Mouse (Mus musculus) forebrain, embryonic 12.5 days (tissue): ENCODE results near the gene Jakmip3. TPM values are rescaled to one million over a fixed set of nuclear protein-coding genes. Genes with fewer than 3 reads are reported as not detected.

ENCODE experiments used
- ATAC-seq: fragments of 200-750 bp; cut with Nextera tagmentation; 2 replicates; pipeline ENCODE4 v1.8.0; 2017; ENCODE audit warnings: moderate TSS enrichment; ENCODE audit not compliant: low FRiP score
- H3K27ac ChIP-seq: fragments of 300-500 bp; sonication (generic); 2 replicates; pipeline ENCODE4 v1.5.1; 2016; ENCODE audit warnings: mild to moderate bottlenecking
- H3K27me3 ChIP-seq: fragments of 300-500 bp; sonication (generic); 2 replicates; pipeline ENCODE4 v1.6.1; 2016; ENCODE audit warnings: mild to moderate bottlenecking
- H3K36me3 ChIP-seq: fragments of 300-500 bp; sonication (generic); replicated peaks from 2 replicates; pipeline ENCODE4 v1.6.1; 2016; ENCODE audit warnings: mild to moderate bottlenecking
- H3K4me1 ChIP-seq: fragments of 300-500 bp; sonication (generic); 2 replicates; pipeline ENCODE4 v1.6.1; 2016
- H3K4me2 ChIP-seq: fragments of 300-500 bp; sonication (generic); 2 replicates; pipeline ENCODE4 v1.6.1; 2016; ENCODE audit warnings: mild to moderate bottlenecking, moderate library complexity
- H3K4me3 ChIP-seq: fragments of 300-500 bp; sonication (generic); replicated peaks from 2 replicates; pipeline ENCODE4 v1.5.1; 2016; ENCODE audit warnings: mild to moderate bottlenecking
- H3K9ac ChIP-seq: fragments of 300-500 bp; sonication (generic); 2 replicates; pipeline ENCODE4 v1.6.1; 2016; ENCODE audit warnings: mild to moderate bottlenecking
- H3K9me3 ChIP-seq: fragments of 300-500 bp; sonication (generic); 2 replicates; pipeline ENCODE4 v1.6.1; 2016
- WGBS: fragments of 180-500 bp; shearing (Covaris S2); methylation state at CpG from one replicate; pipeline ENCODE4 v1.1.7; 2016; 5-methylcytosine and 5-hydroxymethylcytosine counted together
- polyA plus RNA-seq: library from polyadenylated mRNA; unstranded; fragments of >200 nt; fragmentation: Nextera tagmentation; extraction: Ambion mirVana; gene quantifications from 2 replicates; pipeline ENCODE4 v1.2.1, GENCODE M21; 2016

Gene Jakmip3
- polyA plus RNA-seq, 1 experiment from 2014 or later = 0.83 TPM

DNA sequence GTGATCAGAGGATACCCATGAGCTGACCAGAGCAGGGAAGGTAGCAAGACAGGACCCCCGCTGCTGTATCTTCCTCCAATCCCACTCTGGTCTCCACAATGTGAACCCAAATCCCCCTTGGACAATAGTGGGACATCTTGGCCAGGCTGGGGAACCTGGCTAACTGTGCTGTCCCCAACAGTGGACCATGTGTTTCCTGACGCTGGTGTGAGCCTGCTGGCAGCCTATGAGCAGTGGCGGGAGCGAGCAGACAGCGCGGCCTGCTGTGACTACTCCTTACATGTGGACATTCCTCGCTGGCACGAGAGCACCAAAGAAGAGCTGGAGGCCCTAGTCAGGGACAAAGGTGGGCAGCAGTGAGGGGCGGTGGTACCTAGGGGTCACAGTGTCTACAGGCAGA lies 151.2 kb downstream of the Jakmip3 start:
- Histone ChIP-seq H3K9me3 (no peaks in the 10 kb centered on the region), H3K36me3 (peaks cover 74% of the 10 kb centered on the region), H3K9ac (no peak overlapping the region), H3K4me2 (no peak overlapping the region), H3K4me3 (no peak overlapping the region), H3K4me1 (peaks cover 27% of the 10 kb centered on the region), H3K27me3 (no peaks in the 10 kb centered on the region; the same call in 1 of the 2 replicates), H3K27ac (no peak overlapping the region)
- no peak for ATAC-seq
- 96% methylated on average over 9 of the region's 9 CpGs for WGBS

- no peak overlapping the region for H3K9ac ChIP-seq
- H3K9me3 ChIP-seq = no peaks in the 10 kb centered on the region
- no peak overlapping the region for H3K4me3 ChIP-seq
- no peaks in the 10 kb centered on the region for H3K27me3 ChIP-seq
- peaks cover 82% of the 10 kb centered on the region for H3K36me3 ChIP-seq
- no peak overlapping the region for H3K4me2 ChIP-seq
- ATAC-seq = no peak
- 90% methylated on average over 5 of the region's 5 CpGs for WGBS
- H3K27ac ChIP-seq = no peak overlapping the region
- H3K4me1 ChIP-seq = peaks cover 17% of the 10 kb centered on the region
These were observed 152.1 kb downstream of the Jakmip3 start for GRCm38 (mm10) chr7:139092676-139093075.

- ATAC-seq = no peak
- H3K9me3 ChIP-seq = no peaks in the 10 kb centered on the region
- H3K27ac ChIP-seq = no peak overlapping the region
- peaks cover 86% of the 10 kb centered on the region for H3K36me3 ChIP-seq
- peaks cover 13% of the 10 kb centered on the region for H3K4me1 ChIP-seq
- H3K27me3 ChIP-seq = no peaks in the 10 kb centered on the region
- H3K9ac ChIP-seq = no peak overlapping the region
- WGBS = 94% methylated on average over 5 of the region's 5 CpGs
- H3K4me2 ChIP-seq = no peak overlapping the region
- H3K4me3 ChIP-seq = no peak overlapping the region
These were observed 152.6 kb downstream of the Jakmip3 start for GRCm38 (mm10) chr7:139093124-139093523.

- Histone ChIP-seq H3K4me2 (no peak overlapping the region), H3K27me3 (no peaks in the 10 kb centered on the region), H3K4me1 (peaks cover 6% of the 10 kb centered on the region; the same call in 1 of the 2 replicates), H3K4me3 (no peak overlapping the region), H3K27ac (no peak overlapping the region), H3K9me3 (no peaks in the 10 kb centered on the region), H3K36me3 (peaks cover 93% of the 10 kb centered on the region), H3K9ac (no peak overlapping the region)
- no peak for ATAC-seq
- WGBS = 92% methylated on average over 7 of the region's 7 CpGs
These were observed 153.3 kb downstream of the Jakmip3 start for GRCm38 (mm10) chr7:139093781-139094180.

GRCm38 (mm10) chr7:139094761-139095160 lies 154.2 kb downstream of the Jakmip3 start:
- H3K4me1 ChIP-seq = no peaks in the 10 kb centered on the region
- WGBS = 90% methylated on average over 6 of the region's 6 CpGs
- no peak overlapping the region for H3K9ac ChIP-seq
- peaks cover 94% of the 10 kb centered on the region for H3K36me3 ChIP-seq
- no peaks in the 10 kb centered on the region for H3K27me3 ChIP-seq
- no peak overlapping the region for H3K4me3 ChIP-seq
- no peak for ATAC-seq
- no peak overlapping the region for H3K27ac ChIP-seq
- no peak overlapping the region for H3K4me2 ChIP-seq
- no peaks in the 10 kb centered on the region for H3K9me3 ChIP-seq

- H3K4me3 ChIP-seq = no peak overlapping the region
- ATAC-seq = no peak
These were observed 154.8 kb downstream of the Jakmip3 start for GRCm38 (mm10) chr7:139095282-139095681.

DNA sequence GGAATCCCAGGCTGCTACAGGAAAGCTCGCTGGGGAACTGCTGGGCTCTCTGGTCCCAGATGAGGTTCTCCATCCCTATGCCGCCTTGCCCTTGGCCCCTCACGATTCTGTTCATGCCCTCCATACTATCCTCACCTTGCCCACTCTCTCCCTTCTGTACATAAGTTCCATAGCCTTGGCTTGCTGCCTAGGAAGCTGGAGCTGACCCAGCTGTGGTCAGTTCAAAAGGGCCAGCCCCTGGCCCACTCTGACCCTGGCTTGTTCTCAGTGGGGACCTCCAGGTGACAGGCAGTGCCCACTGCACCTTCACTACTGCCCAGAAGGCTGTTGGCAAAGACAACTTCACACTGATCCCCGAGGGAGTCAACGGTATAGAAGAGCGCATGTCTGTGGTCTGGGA lies 155.9 kb downstream of the Jakmip3 start:
- Histone ChIP-seq H3K27ac (no peak overlapping the region), H3K9me3 (no peaks in the 10 kb centered on the region), H3K36me3 (peaks cover 90% of the 10 kb centered on the region), H3K4me2 (no peak overlapping the region), H3K4me1 (no peaks in the 10 kb centered on the region), H3K9ac (no peak overlapping the region), H3K4me3 (no peak overlapping the region), H3K27me3 (no peaks in the 10 kb centered on the region)
- ATAC-seq = no peak; the same call in 1 of the 2 replicates
- WGBS = 90% methylated on average over 6 of the region's 6 CpGs

More at GRCm38 (mm10) chr7:139095282-139095681, 154.8 kb downstream of the Jakmip3 start:
- Histone ChIP-seq H3K27ac (no peak overlapping the region), H3K9ac (no peak overlapping the region), H3K27me3 (no peaks in the 10 kb centered on the region), H3K36me3 (peaks cover 94% of the 10 kb centered on the region), H3K9me3 (no peaks in the 10 kb centered on the region), H3K4me2 (no peak overlapping the region), H3K4me1 (no peaks in the 10 kb centered on the region)
- 87% methylated on average over 7 of the region's 7 CpGs for WGBS

DNA sequence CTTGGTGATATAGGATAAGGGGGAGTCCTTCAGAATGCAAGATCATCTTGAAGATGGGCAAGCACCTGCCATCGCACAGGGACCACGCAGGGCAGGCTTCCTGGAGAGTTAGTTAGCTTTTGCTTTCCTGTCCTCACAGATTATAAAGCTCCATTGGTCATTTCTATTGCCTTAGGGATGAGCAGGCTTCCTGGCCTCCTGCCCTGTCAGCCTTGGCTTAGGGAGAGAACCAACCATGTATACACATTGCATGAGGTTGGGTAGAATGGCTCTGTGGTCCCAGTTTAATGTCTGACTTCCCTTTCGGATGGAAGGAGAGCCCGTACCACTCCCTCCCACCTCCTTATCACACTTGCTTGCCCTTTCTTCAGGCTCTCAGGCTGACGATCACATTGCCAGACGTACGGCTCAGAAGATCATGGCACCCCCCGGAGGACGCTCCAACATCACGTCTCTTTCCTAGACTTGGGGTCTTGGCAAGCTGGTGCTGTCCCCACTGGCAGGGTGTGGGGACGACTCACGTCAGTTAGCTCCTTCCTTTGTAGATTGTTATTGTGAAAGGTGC lies 160.1 kb downstream of the Jakmip3 start:
- Histone ChIP-seq H3K27me3 (no peaks in the 10 kb centered on the region), H3K4me3 (no peak overlapping the region), H3K4me2 (no peak overlapping the region), H3K9me3 (no peaks in the 10 kb centered on the region), H3K27ac (no peak overlapping the region), H3K4me1 (no peaks in the 10 kb centered on the region), H3K9ac (no peak overlapping the region), H3K36me3 (peaks cover 55% of the 10 kb centered on the region)
- 73% methylated on average over 12 of the region's 12 CpGs for WGBS
- no peak for ATAC-seq

DNA sequence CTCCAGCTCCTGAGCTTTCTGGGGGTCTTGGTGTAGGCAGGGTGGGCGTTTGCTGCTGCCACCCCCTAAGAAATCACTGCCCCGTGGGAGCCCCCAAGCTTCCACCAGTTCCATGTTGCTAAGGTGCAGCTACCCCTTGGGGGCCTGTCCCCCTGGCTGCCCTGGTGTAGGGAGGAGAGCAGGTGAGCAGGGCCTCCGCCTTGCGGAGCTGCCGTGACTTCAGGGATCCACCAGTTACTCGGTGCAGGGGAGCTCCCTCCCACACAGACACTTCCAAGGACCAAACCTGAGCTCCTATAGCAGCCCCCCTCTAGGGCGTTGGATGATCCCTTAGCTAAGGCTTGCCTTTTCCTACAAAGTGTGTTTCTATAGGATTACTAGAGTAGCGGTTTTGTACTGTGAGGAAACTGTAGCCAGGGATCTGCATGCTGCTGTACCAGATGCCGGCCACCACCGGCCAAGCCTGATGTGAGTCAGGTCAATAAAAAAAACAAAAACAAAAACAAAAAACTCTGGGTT lies 160.8 kb downstream of the Jakmip3 start:
- no peaks in the 10 kb centered on the region for H3K9me3 ChIP-seq
- H3K4me1 ChIP-seq = no peaks in the 10 kb centered on the region
- peaks cover 48% of the 10 kb centered on the region for H3K36me3 ChIP-seq
- 72% methylated on average over 10 of the region's 10 CpGs for WGBS
- no peak overlapping the region for H3K27ac ChIP-seq
- no peaks in the 10 kb centered on the region for H3K27me3 ChIP-seq
- H3K4me3 ChIP-seq = no peak overlapping the region
- H3K9ac ChIP-seq = no peak overlapping the region
- ATAC-seq = no peak
- no peak overlapping the region for H3K4me2 ChIP-seq

DNA sequence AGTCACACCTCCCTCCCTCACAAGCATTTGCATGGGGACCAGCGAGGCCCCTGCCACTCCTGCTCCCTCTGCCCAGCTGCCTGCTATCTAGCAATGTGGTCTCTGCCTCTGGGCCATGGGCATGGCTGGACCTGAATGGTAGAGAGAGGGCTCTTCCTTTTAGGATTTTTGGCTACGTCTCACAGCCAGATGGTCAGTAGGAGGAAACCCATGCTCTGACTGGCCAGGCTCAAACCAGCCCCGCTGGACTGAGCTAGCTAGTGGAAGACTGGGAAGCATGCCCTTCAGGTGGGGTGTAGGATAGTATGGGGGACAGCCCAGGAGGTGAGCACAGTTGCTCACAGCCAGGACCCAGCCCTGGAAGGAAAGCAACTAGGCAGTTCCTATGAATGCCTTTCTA lies 161.3 kb downstream of the Jakmip3 start:
- no peak overlapping the region for H3K9ac ChIP-seq
- no peak overlapping the region for H3K4me2 ChIP-seq
- 91% methylated on average over 3 of the region's 3 CpGs for WGBS
- no peak for ATAC-seq
- H3K27ac ChIP-seq = no peak overlapping the region
- H3K27me3 ChIP-seq = no peaks in the 10 kb centered on the region
- no peaks in the 10 kb centered on the region for H3K9me3 ChIP-seq
- no peak overlapping the region for H3K4me3 ChIP-seq
- H3K36me3 ChIP-seq = peaks cover 43% of the 10 kb centered on the region
- no peaks in the 10 kb centered on the region for H3K4me1 ChIP-seq

DNA sequence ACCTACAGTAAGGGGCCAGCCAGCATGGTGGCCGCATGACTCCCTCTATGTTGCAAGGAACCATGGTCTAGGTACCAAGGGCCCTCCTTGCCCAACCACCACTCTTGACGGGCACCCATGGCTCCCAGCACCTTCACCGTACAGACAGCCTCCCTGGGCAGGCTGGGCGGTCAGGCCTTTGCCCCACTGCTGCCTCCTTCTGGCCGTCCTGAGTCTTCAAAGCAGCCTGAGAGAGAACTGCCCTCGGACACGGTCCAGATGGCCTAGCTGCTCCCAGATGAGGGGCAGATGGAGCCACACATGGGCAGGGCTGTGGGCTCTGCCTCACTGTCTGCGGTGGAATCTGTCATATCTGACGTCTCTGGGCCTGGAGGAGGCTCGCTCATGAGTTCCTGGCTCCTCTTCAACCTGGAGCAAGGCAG lies 163.4 kb downstream of the Jakmip3 start:
- no peak overlapping the region for H3K9ac ChIP-seq
- peak; percentile 42 for ATAC-seq
- peaks cover 24% of the 10 kb centered on the region for H3K36me3 ChIP-seq
- H3K9me3 ChIP-seq = no peaks in the 10 kb centered on the region
- H3K27ac ChIP-seq = no peak overlapping the region
- H3K4me2 ChIP-seq = no peak overlapping the region
- no peak overlapping the region for H3K4me3 ChIP-seq
- no peaks in the 10 kb centered on the region for H3K27me3 ChIP-seq
- 67% methylated on average over 10 of the region's 10 CpGs for WGBS
- no peaks in the 10 kb centered on the region for H3K4me1 ChIP-seq

DNA sequence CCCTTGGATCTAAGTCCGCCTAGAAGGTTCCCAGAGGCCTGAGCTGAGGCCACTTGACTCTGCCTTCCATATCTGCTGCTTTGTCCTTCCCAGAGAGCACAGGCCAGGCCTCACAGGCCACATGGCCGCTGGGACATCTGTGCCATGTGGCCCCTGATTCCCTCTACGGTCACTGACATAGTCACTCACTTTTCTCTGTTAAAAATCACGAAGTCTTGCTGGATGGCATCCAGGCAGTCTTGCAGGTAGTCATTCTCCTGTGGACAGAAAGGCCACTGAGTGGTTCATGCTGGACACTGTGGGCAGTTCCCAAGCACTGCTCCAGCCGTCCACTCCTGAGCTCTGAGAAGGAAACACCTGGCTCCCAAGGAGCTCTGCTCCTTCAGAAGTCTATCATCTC lies 164.5 kb downstream of the Jakmip3 start:
- Histone ChIP-seq H3K4me1 (no peaks in the 10 kb centered on the region), H3K4me2 (no peak overlapping the region), H3K9ac (no peak overlapping the region), H3K27ac (no peak overlapping the region), H3K36me3 (peaks cover 13% of the 10 kb centered on the region), H3K4me3 (no peak overlapping the region), H3K27me3 (no peaks in the 10 kb centered on the region), H3K9me3 (no peaks in the 10 kb centered on the region)
- WGBS = 80% methylated on average over 5 of the region's 5 CpGs
- ATAC-seq = no peak

DNA sequence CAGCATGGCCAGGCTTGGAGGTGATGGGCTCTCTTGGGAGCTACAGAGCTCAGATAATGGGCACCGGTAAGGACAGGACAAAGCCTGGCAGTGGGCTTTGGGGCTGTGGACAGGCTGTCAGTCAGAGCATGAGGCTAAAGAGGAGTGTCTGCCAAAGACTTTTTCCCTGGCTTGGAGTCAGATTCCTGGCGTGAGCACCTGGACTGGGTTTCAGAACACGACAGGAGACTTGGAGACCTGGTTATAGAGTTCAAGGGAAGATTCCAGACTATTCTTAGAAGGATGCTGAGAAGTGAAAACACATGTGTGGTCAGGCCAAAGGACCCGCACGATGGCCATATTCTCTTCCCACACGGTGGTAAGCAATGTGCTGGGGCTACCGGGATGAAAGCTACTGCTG lies 165.2 kb downstream of the Jakmip3 start:
- no peak overlapping the region for H3K4me2 ChIP-seq
- ATAC-seq = no peak
- 89% methylated on average over 7 of the region's 7 CpGs for WGBS

More for the DNA sequence above, 165.2 kb downstream of the Jakmip3 start:
- Histone ChIP-seq H3K27ac (no peak overlapping the region), H3K4me1 (no peaks in the 10 kb centered on the region), H3K27me3 (no peaks in the 10 kb centered on the region), H3K9me3 (no peaks in the 10 kb centered on the region), H3K4me3 (no peak overlapping the region), H3K9ac (no peak overlapping the region), H3K36me3 (peaks cover 7% of the 10 kb centered on the region)
